Mouse (Mus musculus) liver, adult 2 months (tissue): ENCODE results near the gene Zfp874a. TPM values are rescaled to one million over a fixed set of nuclear protein-coding genes. Genes with fewer than 3 reads are reported as not detected.
"Not testable (repeated sequence)": the region's sequence is repeated elsewhere in the genome, so short reads cannot be mapped to it uniquely, and the experiment has no call there.

Experiments
- DNase-seq: peaks from one replicate; pipeline ENCODE4 v3.0.0-alpha.2; 2011; ENCODE audit warnings: low read depth, low spot score; ENCODE audit errors: extremely low read depth
- H3K27ac ChIP-seq: fragments of 200-500 bp; replicated peaks from 2 replicates; pipeline ENCODE4 v1.5.1; 2012; ENCODE audit warnings: low read depth, mild to moderate bottlenecking, control low read depth, inconsistent platforms, low read length; ENCODE audit not compliant: insufficient read depth
- H3K27me3 ChIP-seq: fragments of 200-500 bp; 2 replicates; pipeline ENCODE4 v1.6.1; 2012; ENCODE audit warnings: mild to moderate bottlenecking, moderate library complexity, low read length, inconsistent platforms; ENCODE audit not compliant: control insufficient read depth, insufficient read depth
- H3K36me3 ChIP-seq: fragments of 200-500 bp; 2 replicates; pipeline ENCODE4 v1.6.1; 2012; ENCODE audit warnings: low read length, inconsistent platforms; ENCODE audit not compliant: control insufficient read depth, insufficient read depth
- H3K4me1 ChIP-seq: fragments of 200-500 bp; 2 replicates; pipeline ENCODE4 v1.6.1; 2011; ENCODE audit warnings: low read length; ENCODE audit not compliant: control insufficient read depth, insufficient read depth
- H3K4me3 ChIP-seq: fragments of 200-500 bp; 2 replicates; pipeline ENCODE4 v1.5.1; 2011; ENCODE audit warnings: low read depth, mild to moderate bottlenecking, control low read depth, low read length, moderate library complexity; ENCODE audit not compliant: insufficient read depth
- H3K79me2 ChIP-seq: fragments of 200-500 bp; 2 replicates; pipeline ENCODE4 v1.6.1; 2012; ENCODE audit warnings: inconsistent platforms, mild to moderate bottlenecking, low read length, moderate library complexity; ENCODE audit not compliant: control insufficient read depth, insufficient read depth
- H3K9ac ChIP-seq: fragments of 200-500 bp; 2 replicates; pipeline ENCODE4 v1.6.1; 2012; ENCODE audit warnings: low read depth, mild to moderate bottlenecking, control low read depth, inconsistent platforms, low read length
- CTCF ChIP-seq: fragments of 200-500 bp; IDR thresholded peaks from 2 replicates; pipeline ENCODE4 v1.5.1; 2011; ENCODE audit warnings: low read depth, low read length, control low read depth
- POLR2A ChIP-seq: fragments of 200-500 bp; IDR thresholded peaks from 2 replicates; pipeline ENCODE4 v1.6.1; 2011; ENCODE audit warnings: low read length, control low read depth; ENCODE audit not compliant: insufficient read depth; ENCODE audit errors: extremely low read depth
- WGBS: fragments of 180-500 bp; shearing (Covaris S2); methylation state at CpG from one replicate; pipeline ENCODE4 v1.1.7; 2018; 5-methylcytosine and 5-hydroxymethylcytosine counted together
- polyA plus RNA-seq: library from polyadenylated mRNA; depleted of rRNA; stranded (reverse); fragments of >200 nt; gene quantifications from 2 replicates; pipeline ENCODE4 v1.2.3, GENCODE M21; 2012; rRNA removed
- total RNA-seq: library from RNA; depleted of rRNA; stranded (reverse); fragments of >200 nt; gene quantifications from 2 replicates; pipeline ENCODE4 v1.2.3, GENCODE M21; 2014; rRNA removed

Gene Zfp874a
- total and polyA plus RNA-seq, 2 experiments: 2.3 to 32.5 TPM

GRCm38 (mm10) chr13:67415759-67416158 is 35.7 kb downstream of the Zfp874a start:
- Histone ChIP-seq H3K79me2 (no peaks in the 10 kb centered on the region), H3K4me1 (no peaks in the 10 kb centered on the region), H3K27me3 (no peaks in the 10 kb centered on the region), H3K4me3 (no peak overlapping the region), H3K27ac (no peak overlapping the region), H3K9ac (no peak overlapping the region), H3K36me3 (no peaks in the 10 kb centered on the region)
- DNase-seq: no peak
- no peak for TF ChIP-seq POLR2A
- no peak for TF ChIP-seq CTCF
- 86% methylated on average over 6 of the region's 6 CpGs for WGBS

GRCm38 (mm10) chr13:67413634-67414033 is 37.8 kb downstream of the Zfp874a start:
- WGBS: 44% methylated on average over 3 of the region's 3 CpGs
- not testable (repeated sequence) for H3K79me2 ChIP-seq, H3K27ac ChIP-seq, H3K36me3 ChIP-seq, H3K4me3 ChIP-seq, H3K9ac ChIP-seq, H3K4me1 ChIP-seq, H3K27me3 ChIP-seq
- peak; percentile 31; the same call in 1 of the 2 replicates for TF ChIP-seq CTCF
- DNase-seq: peak; percentile 10

- not testable (repeated sequence) for H3K4me1 ChIP-seq, H3K79me2 ChIP-seq, H3K36me3 ChIP-seq, H3K27me3 ChIP-seq
- peak; percentile 57 for DNase-seq
- Histone ChIP-seq H3K4me3 (peak within 1 kb of the TSS; percentile 53), H3K27ac (peak within 1 kb of the TSS; percentile 17; the same call in 1 of the 2 replicates), H3K9ac (peak within 1 kb of the TSS; percentile 61)
- WGBS: 4% methylated on average over 16 of the region's 16 CpGs
Measured at GRCm38 (mm10) chr13:67399183-67399903, 52.1 kb downstream of the Zfp874a start, which contains the start of gene Zfp429. Gene Zfp429, minus strand, starts transcription at chr13:67399819.

- not testable (repeated sequence) for H3K79me2 ChIP-seq, H3K4me1 ChIP-seq, DNase-seq, H3K27me3 ChIP-seq, H3K9ac ChIP-seq, H3K36me3 ChIP-seq, H3K4me3 ChIP-seq, H3K27ac ChIP-seq
- 85% methylated on average over 3 of the region's 3 CpGs for WGBS
Measured at GRCm38 (mm10) chr13:67376255-67376654, 75.2 kb downstream of the Zfp874a start.

GRCm38 (mm10) chr13:67375050-67375911 is 76.1 kb downstream of the Zfp874a start, which contains the start of the genes Gm28041 and Zfp456:
Gene Gm28041, minus strand, starts transcription at chr13:67375733.
Gene Zfp456, minus strand, starts transcription at chr13:67375810.
- Histone ChIP-seq H3K27ac (peak within 1 kb of the TSS; percentile 3; the same call in 1 of the 2 replicates), H3K4me3 (peak within 1 kb of the TSS; percentile 70), H3K9ac (peak within 1 kb of the TSS; percentile 56)
- whole genome bisulfite sequencing: 12% methylated on average over 15 of the region's 15 CpGs
- peak; percentile 82 for DNase-seq
- not testable (repeated sequence) for H3K27me3 ChIP-seq, H3K36me3 ChIP-seq, H3K4me1 ChIP-seq, H3K79me2 ChIP-seq

Other genes with a start within 250 kb of the Zfp874a start
- 1.9 TPM in 2 replicates for gene Zfp458, start 173.2 kb downstream of the Zfp874a start, total RNA-seq
- 0.21 and 0.26 TPM in 2 replicates for gene Zfp458, start 173.2 kb downstream of the Zfp874a start, polyA plus RNA-seq
- 1.9 and 4.0 TPM in 2 replicates for gene Zfp457, start 145.1 kb downstream of the Zfp874a start, total RNA-seq
- 0.51 and 0.87 TPM in 2 replicates for gene Zfp457, start 145.1 kb downstream of the Zfp874a start, polyA plus RNA-seq
- 4.4 and 4.9 TPM in 2 replicates for gene Zfp595, start 119.1 kb downstream of the Zfp874a start, total RNA-seq
- gene Zfp595, start 119.1 kb downstream of the Zfp874a start, polyA plus RNA-seq: 0.48 and 0.50 TPM in 2 replicates
- gene Gm28044, start 91.1 kb downstream of the Zfp874a start, total RNA-seq: 0.40 TPM in 1 of 2 replicates, not detected in the other
- gene Gm28044, start 91.1 kb downstream of the Zfp874a start, polyA plus RNA-seq: 0.24 TPM in 1 of 2 replicates, not detected in the other
- gene Zfp953, start 91.0 kb downstream of the Zfp874a start, total RNA-seq: 2.4 and 2.8 TPM in 2 replicates
- 0.26 and 0.28 TPM in 2 replicates for gene Zfp953, start 91.0 kb downstream of the Zfp874a start, polyA plus RNA-seq
- 0.27 and 0.65 TPM in 2 replicates for gene Gm28041, start 75.9 kb downstream of the Zfp874a start, total RNA-seq
- not detected in 2 replicates for gene Gm28041, start 75.9 kb downstream of the Zfp874a start, polyA plus RNA-seq
- 1.0 and 1.5 TPM in 2 replicates for gene Zfp456, start 75.8 kb downstream of the Zfp874a start, total RNA-seq
- 0.09 and 0.11 TPM in 2 replicates for gene Zfp456, start 75.8 kb downstream of the Zfp874a start, polyA plus RNA-seq
- 3.0 TPM in 2 replicates for gene Zfp429, start 51.8 kb downstream of the Zfp874a start, total RNA-seq
- gene Zfp429, start 51.8 kb downstream of the Zfp874a start, polyA plus RNA-seq: 0.69 and 1.00 TPM in 2 replicates
- gene Zfp459, start 30.2 kb downstream of the Zfp874a start, total RNA-seq: 0.07 and 0.28 TPM in 2 replicates
- 0.04 and 0.11 TPM in 2 replicates for gene Zfp459, start 30.2 kb downstream of the Zfp874a start, polyA plus RNA-seq
- gene Zfp874b, start 32.6 kb upstream of the Zfp874a start, total RNA-seq: 7.2 and 8.7 TPM in 2 replicates
- gene Zfp874b, start 32.6 kb upstream of the Zfp874a start, polyA plus RNA-seq: 1.7 and 2.7 TPM in 2 replicates
- 3.8 and 5.2 TPM in 2 replicates for gene Zfp58, start 48.9 kb upstream of the Zfp874a start, total RNA-seq
- 0.56 and 0.68 TPM in 2 replicates for gene Zfp58, start 48.9 kb upstream of the Zfp874a start, polyA plus RNA-seq
- 0.07 TPM in 1 of 2 replicates, not detected in the other for gene Gm26965, start 74.5 kb upstream of the Zfp874a start, total RNA-seq
- gene Gm26965, start 74.5 kb upstream of the Zfp874a start, polyA plus RNA-seq: not detected in 2 replicates
- gene Zfp87, start 74.6 kb upstream of the Zfp874a start, total RNA-seq: 14.9 and 16.6 TPM in 2 replicates
- gene Zfp87, start 74.6 kb upstream of the Zfp874a start, polyA plus RNA-seq: 7.1 and 12.3 TPM in 2 replicates
- 6.8 and 8.9 TPM in 2 replicates for gene Zfp748, start 102.2 kb upstream of the Zfp874a start, total RNA-seq
- 0.66 and 0.81 TPM in 2 replicates for gene Zfp748, start 102.2 kb upstream of the Zfp874a start, polyA plus RNA-seq
- gene Zfp729b, start 158.1 kb upstream of the Zfp874a start, total RNA-seq: 7.1 and 9.5 TPM in 2 replicates
- gene Zfp729b, start 158.1 kb upstream of the Zfp874a start, polyA plus RNA-seq: 0.27 and 0.32 TPM in 2 replicates
- gene Gm49345, start 186.1 kb upstream of the Zfp874a start, total RNA-seq: not detected in 2 replicates
- gene Gm49345, start 186.1 kb upstream of the Zfp874a start, polyA plus RNA-seq: not detected in 2 replicates
- 3.9 and 4.9 TPM in 2 replicates for gene Zfp729a, start 186.2 kb upstream of the Zfp874a start, total RNA-seq
- gene Zfp729a, start 186.2 kb upstream of the Zfp874a start, polyA plus RNA-seq: 0.30 and 0.70 TPM in 2 replicates
- 5.5 and 6.4 TPM in 2 replicates for gene Zfp738, start 235.4 kb upstream of the Zfp874a start, total RNA-seq
- 1.5 and 2.3 TPM in 2 replicates for gene Zfp738, start 235.4 kb upstream of the Zfp874a start, polyA plus RNA-seq